Mouse (Mus musculus) left cerebral cortex, postnatal 25 days (tissue): ENCODE measurements at regions not wholly inside any gene's neighbourhood (a gene's known extent, or its start where the extent isn't known, plus 50 kb on each side); places are given as distances from the start of the nearest gene placed in this dataset.
A peak's percentile ranks its signal among the peaks of the same experiment; 100 is the strongest.

ENCODE experiments used
- DNase-seq, 2 experiments: peaks; one replicate each; pipeline ENCODE4 v3.0.0; 2022; ENCODE audit warnings: low spot score in 2 of 2, mixed read lengths in 1 of 2
- intact Hi-C: fragments of 180-260 bp; cut with DNase I; formaldehyde crosslinking; loops from one replicate; pipeline ENCODE4 v1.15.1; 2025

DNA sequence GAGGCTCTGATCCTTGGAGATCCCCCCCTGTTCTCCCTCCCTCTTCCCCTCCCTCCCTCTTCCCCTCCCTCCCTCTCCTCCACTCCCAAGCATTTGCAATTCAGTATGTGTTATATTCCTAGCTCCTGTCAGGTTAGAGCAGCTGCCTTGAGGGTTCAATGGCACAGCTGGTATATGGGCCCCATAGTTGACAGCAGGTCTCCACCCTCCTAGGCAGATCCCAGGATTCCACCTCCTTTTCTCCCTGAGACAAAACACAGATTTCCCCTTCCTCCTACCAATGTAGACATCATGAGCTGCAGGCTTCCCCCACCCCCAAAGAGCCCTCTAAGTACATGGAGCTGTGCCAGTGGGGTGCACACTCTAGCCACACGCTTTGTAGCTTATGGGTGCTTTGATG is 137.8 kb downstream of the Unc5cl start:
- DNase-seq, result no peak
- intact Hi-C loops, result no loop called here

DNA sequence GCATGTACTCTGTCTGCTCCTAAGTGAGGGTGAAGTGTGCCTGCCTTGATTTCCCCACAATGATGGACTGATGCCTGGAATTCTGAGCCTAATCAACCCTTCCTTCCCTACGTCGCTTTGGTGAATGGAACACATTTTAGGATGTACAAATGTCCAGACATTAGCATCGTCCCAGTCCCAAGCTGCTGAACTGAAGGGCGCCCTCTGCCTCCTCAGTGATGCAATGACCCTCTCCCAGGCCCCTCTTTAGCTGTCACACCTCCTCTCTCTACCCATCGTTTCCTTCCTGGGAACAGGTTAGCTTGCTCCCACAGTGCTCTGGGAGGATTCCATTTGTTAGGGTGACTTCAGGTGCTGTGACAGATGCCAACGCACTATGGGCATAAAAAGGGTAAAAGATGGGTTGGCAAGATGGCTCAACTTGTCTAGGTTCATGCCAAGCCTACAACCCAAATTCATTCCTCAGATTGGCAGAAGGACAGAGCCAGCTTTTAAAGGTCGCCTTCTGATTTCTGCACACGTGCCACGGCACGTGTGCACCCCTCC is 140.8 kb downstream of the Unc5cl start:
- no peak for DNase-seq
- intact Hi-C loops, result no loop called here

DNA sequence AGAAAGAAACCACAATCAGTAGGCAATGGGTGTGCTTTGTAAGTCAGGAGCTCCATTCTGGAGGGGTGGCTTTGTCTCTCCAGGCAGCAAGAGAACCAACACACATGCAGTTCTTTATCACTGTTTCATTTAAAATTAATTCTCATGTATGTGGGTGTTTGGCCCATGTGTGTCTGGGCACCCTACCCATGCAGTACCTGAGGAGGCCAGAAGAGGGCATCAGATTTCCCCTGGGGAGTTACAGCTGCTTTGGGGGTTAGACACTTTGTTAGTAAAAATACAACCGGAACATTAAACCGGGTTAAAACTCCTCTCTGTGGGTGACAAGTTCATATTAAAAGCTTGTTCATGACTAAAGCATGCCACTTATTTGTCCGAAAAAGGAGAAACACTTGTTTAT is 141.7 kb downstream of the Unc5cl start:
- intact Hi-C loops, result no loop called here

DNA sequence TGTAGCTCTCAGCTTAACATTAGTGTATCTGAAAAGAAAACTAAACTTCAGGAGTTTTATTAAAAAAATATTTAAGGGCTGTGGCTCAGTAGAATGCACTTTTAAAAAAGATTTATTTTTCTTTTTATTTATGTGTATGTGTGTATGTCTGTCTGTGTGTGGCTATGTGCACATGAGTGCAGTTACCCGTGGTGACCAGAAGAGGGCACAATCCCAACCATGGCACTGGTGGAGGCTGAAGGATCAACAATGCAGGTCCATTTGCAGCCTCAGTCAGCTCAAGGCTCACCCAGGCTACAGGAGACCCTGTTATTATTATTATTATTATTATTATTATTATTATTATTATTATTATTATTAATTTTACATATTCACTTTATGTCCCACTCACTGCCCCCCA is 142.6 kb downstream of the Unc5cl start:
- no peak for DNase-seq
- intact Hi-C loops, result no loop called here

More for the DNA sequence above, 141.7 kb downstream of the Unc5cl start:
- DNase-seq, result peak in 1 of 2 experiments; percentile 13

DNA sequence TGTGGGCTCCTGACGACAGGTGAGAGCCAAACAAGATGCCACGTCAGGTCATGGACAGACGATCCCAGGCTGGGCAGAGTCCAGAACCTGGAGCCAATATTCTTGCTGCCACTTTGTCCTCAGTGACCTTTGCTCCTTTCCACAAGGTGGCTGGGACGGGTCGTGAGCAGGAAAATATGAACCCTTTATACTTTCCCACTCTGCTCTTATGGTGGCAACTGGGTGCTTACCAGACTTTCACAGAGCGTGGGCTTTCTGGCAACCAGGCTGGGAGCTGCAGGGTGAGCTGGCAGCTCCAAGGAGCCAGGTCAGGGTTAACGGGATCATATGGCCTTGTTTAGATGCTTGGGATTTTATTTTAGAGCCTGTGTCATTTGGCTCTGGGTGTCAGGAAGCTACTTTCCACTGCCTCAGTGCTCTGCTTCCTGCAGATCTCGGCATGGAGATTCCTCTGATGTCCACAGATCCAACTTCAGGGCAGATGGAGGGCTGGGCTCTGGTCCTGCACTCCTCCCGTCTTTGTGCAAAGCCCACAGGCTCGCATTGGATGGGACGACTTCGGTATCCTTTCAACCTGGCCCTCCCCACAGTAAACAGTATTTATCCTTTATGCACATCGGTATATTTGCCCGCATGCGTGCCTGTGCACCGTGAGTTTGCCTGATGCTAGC is 143.9 kb downstream of the Unc5cl start:
- DNase-seq, result no peak
- intact Hi-C loops, result no loop called here

DNA sequence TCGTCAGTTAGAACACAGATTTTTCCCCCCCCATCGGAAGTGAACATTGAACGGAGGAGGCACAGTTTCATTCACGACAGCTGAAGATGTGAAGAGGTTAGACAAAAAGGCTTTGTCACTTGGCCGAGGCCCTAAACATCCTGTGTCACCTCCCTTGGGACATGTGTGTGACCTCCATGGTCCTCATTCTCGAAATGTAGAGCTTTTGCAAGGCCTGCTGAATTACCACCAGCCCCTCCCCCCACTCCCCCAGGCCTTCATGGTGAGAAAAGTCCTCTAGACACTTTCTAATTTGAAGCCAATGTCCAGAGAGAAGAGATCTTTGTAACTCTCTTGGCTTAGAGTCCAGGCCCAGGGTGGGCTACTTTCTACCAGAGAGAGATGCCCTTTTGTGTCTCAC is 145.5 kb downstream of the Unc5cl start:
- intact Hi-C loops, result no loop called here
- DNase-seq, result no peak

DNA sequence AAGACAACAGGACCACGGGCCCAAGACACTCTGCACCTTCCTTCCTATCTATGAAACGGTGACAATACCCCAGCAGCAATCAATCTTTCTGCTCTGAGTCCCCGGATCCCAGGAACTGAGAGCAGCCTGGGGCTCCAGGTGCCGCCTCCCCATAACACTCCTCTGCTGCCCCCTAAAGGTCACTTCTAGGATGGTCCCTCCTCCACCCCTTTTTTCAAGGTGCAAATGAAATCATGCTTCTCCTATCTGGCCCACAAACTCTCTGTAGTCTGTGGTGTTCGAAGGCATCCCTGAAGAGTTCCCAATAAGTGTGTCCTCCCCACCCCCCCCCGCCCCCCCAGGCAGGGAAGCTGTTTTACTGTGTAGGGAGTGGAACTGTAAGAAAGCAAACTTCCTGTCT is 147.9 kb downstream of the Unc5cl start:
- intact Hi-C loops, result loop anchor here (1.0 to 2.0 kb wide), 2 partner anchors 135 to 186 kb away; no protein-coding TSS in a partner anchor
- peak; percentile 36 to 55 for DNase-seq

DNA sequence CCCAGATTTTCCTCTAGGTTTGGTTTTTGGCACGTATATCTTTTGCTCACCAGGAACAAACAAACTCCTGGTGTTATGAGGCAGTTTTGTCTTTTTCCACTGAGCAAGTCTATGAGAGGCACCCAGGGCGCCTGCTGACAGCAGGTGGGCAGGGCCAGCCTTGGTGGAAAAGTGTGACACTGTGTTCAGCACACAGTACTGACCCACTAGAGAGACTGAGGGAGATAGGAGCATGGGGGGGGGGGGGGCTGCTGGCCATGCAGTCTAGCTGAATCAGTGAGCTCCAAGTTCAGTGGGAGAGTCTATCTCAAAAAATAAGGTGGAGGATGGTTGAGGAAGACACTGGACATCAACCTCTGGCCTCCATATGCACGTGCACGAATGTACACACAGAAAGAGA is 152.1 kb downstream of the Unc5cl start:
- no peak for DNase-seq
- intact Hi-C loops, result no loop called here

DNA sequence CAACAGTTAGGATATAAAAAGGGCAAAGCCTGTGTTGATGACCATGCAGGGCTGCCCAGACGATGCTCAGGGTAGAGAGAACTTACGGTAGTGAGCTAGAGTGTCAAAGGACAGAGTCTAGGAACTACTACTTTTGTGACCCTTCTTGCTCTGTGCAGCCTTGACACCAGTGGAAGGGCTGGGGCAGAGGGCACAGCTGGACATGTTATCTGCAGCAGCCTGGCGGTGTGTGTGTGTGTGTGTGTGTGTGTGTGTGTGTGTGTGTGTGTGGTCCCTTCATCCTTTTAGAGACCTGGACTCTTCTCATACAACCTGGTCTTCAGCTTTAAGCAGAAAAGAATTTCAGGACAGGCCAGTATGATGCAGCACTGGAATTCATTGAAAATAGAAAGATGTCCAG is 153.6 kb downstream of the Unc5cl start:
- intact Hi-C loops, result no loop called here

DNA sequence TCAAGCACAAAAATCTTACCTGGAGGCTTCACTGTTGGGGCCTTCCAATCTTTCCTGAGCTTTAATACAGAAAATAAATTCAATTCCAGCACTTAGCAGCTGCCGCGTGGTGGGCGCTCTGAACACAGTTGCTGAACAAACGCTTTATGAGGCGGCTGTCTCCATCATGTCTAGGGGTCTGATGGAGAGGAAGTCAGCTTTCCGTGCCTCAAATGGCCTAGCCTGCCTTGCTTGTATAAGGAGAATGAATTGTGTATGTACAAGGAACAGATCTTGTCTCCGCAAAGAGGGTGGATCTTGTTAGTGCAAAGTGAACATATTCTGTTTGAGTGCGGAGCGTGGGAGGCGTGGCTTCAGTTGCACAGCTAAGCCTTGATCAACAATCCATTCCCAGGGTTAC is 155.4 kb downstream of the Unc5cl start:
- no peak for DNase-seq
- intact Hi-C loops, result no loop called here

More for the DNA sequence above, 153.6 kb downstream of the Unc5cl start:
- DNase-seq, result no peak

DNA sequence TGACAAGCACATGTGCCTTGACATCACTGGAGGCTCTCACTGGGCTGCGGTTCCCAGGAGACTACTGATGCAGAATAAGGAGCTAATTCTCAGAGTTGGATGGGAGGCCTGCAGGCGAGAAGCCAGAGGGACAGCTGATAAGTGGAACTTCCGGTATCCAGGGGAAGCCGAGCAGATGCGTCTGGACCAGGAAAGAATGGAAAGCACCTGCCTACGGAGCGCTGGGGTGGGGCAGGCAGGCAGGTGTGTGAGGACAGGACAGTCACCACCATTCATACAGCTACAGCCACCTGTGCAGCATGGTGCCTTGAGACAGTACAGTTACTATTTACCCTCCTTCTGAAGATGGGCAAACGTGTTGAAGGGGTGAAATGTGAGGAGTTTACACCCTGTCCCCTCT is 156.1 kb downstream of the Unc5cl start:
- no peak for DNase-seq
- intact Hi-C loops, result no loop called here

DNA sequence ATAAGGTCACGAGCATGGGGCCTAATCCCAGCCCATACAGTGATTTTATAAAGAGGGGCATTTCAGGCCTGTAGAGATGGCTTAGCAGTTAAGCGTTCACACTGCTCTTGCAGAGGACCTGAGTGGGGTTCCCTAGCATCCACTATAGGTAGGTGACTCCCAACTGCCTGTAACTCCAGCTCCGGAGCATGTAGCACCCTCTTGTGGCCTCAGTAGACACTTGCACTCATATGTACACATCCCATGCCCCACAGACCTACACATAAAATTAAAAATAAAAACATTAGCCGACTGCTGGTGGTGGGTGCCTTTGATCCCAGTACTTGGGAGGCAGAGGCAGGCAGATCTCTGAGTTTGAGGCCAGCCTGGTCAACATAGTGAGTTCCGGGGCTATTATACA is 158.8 kb downstream of the Unc5cl start:
- DNase-seq, result no peak
- intact Hi-C loops, result no loop called here

DNA sequence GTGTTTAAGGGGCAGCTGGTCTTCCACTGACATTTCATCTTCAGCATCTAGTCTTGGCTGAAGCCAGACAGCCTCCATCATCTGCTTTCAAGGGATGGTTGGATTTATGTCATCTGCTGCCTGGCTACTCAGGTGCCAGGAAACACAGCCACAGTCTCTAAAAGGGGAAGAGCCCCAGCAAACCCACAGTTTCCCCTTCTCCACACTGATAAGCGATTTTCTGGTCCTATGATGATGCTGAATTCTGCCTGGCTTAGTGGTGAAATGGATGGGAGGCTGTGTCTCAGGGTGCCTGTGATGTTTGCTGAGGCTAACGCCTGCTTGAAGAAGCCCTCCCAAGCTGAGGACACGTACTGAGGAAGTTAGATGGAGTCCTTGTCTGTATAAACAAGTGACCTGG is 160.5 kb downstream of the Unc5cl start:
- no peak for DNase-seq
- intact Hi-C loops, result no loop called here

DNA sequence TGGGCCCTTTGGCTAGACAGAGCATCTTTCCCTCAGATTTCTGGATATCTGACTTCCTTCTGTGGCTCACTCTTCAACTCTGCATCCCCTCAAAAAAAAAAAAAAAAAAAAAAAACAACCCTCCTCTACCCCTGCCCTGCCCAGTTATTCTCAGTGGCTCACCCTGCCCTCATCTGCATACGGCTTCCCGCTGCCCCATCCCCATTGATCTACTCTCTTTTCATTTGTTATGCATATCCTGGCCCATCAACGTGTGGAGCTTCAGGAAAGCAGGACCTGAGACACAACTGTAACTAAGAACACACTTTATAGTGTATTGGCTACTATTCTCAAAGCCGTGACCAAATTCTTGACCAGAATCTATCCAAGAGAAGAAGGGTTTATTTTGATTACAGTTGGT is 161.5 kb downstream of the Unc5cl start:
- intact Hi-C loops, result no loop called here
- no peak for DNase-seq

DNA sequence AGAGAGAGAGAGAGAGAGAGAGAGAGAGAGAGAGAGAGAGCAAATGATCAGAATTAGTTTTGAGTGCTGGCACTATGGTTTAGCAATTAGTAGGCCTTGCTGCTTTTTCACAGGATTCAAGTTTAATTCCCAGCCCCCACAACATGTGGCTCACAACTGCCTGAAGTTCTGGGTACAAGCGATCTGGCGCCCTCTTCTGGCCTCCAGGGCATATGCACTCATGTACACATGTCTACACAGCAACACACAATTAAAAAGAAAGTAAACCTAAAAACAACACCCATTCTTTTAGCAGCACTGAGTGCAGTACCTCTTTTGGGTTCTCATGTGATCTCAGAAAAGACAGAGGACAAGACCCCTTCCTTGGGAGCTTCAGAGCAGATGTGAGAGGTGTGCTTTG is 166.2 kb downstream of the Unc5cl start:
- no peak for DNase-seq

DNA sequence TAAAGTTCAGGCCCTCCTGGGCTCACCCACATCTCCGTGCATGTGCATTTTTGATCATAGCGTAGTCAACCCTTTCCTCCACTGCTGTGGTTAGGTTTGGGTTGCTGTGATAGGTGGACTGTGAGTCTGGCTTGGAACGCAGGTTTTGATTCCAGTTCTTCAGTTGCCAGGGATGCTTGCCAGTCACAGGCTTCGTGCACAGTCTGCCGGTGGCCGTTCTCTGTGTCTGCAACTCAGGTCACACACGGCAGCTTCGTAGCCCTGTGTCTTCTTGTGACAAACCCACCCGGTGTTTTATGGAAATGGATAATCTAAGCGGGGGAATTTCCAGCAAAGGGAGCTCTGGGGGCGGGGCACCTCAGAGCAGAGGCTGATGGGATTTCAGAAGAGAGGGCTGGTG is 167.0 kb downstream of the Unc5cl start:
- intact Hi-C loops, result no loop called here

More for the DNA sequence above, 166.2 kb downstream of the Unc5cl start:
- intact Hi-C loops, result no loop called here

DNA sequence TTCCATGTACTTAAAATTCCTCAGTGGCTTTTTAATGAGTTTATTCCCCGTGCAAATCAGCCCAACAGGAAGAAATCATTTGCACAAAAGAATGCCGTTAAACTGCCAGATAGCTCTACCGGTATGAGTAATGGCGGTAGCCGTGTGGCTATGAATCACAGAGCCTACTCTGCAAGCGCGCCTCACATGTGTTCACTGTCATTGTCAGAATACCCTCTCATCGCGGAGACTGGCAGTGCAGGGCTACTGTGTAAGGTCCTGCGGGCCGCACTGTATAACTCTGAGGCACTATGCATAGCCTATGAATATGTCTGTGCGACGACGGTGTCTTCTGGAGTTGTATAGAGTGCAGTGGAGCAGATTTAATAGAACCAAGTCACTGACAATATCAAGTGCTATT is 170.2 kb downstream of the Unc5cl start:
- intact Hi-C loops, result no loop called here
- no peak for DNase-seq

More for the DNA sequence above, 167.0 kb downstream of the Unc5cl start:
- DNase-seq, result no peak

DNA sequence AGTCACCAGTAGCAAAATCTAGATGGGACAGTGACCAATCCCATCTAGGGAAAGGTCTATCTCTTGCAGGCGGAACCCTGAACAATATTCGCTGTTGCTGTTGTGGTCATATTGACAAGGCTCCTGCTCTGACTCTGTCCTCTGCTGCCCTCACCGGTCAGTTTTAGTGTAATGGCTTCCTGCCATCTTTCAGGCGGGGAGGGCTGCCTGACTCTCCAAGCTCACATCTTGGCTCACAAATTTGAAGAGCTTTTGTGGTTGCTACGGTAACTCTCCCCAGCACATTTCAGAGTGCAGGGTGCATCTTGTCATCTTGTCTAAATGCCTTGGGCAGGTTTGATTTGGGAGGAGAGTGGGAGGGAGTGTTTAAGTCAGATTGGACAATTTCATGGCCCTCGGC is 171.3 kb downstream of the Unc5cl start:
- intact Hi-C loops, result no loop called here
- peak; percentile 31 to 65 for DNase-seq

DNA sequence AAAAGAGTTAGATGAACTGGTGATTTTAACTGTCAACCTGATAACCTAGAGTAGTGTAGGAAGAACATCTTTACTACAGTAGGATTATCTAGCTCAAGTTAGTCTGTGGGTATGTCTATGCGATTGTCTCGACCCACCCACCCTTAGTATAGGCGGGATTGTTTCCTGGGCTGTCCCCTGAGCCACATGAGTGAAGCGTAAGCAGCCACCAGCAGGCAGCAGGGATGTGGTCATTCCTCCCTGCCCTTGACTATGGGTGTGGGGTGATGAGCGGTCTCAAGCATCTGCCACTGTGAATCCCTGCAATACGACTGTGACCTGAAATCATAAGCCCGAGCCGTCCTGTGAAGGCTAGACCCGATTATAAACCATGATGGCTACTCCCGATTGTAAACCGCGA is 184.9 kb downstream of the Unc5cl start:
- DNase-seq, result no peak
- intact Hi-C loops, result no loop called here

DNA sequence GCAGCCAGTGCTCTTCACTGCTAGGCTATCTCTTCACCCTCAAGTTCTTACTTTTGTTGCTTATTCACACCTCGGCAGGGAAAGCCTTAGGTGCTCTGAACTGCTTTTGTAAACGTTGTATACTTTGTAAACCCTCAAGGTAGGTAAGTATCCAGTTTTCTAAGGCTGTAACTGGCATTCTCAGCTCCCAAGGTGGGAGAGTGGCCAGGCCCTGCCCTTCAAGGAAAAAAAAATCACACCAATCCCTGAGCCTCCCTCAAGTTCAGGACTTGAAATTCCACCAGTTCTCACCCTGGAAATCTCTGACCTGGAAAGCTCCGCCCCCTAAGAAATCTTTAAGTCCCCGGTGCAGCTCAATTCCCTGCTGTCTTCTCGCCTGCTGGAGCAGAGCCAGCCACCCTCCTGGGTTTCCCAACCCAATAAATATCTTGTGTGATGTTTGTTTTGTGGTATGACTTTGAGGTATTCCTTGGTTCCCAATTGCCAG is 188.9 kb downstream of the Unc5cl start:
- no peak for DNase-seq
- intact Hi-C loops, result no loop called here

DNA sequence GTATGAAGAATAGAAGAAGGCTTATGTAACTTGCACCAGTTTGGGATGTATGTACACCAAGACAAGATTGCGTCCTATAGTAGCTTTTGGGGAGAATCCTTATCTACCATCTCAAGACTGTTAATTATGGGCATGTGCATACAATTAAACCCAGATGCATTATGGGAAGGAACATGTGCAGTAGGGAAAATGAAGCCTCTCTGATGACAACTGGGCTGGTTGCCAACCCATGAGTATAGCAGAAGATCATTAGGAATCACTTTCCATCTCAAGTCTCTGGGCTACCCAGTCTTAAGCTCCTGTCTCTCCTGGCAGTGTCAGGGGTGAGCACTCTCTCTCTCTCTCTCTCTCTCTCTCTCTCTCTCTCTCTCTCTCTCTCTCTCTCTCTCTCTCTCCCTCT is 190.4 kb downstream of the Unc5cl start:
- intact Hi-C loops, result no loop called here
- no peak for DNase-seq
